Mouse (Mus musculus) gastrocnemius, postnatal 36 days (tissue): ENCODE measurements around the gene Ddx5. TPM values are rescaled to one million over a fixed set of nuclear protein-coding genes. Genes with fewer than 3 reads are reported as not detected.
"Not testable (repeated sequence)": the region's sequence is repeated elsewhere in the genome, so short reads cannot be mapped to it uniquely, and the experiment has no call there.

Source experiments
- DNase-seq, 2 experiments: peaks; one replicate each; pipeline ENCODE4 v3.0.0; 2022
- intact Hi-C: fragments of 180-260 bp; cut with DNase I; formaldehyde crosslinking; loops from one replicate; pipeline ENCODE4 v1.15.1; 2025
- total RNA-seq, 2 experiments: library from RNA; stranded (reverse); gene quantifications; 2 replicates each; pipeline ENCODE4 v1.2.3; 2021

Ddx5 gene
- total RNA-seq, 2 experiments from 2014 or later = 185 to 233 TPM

GRCm38 (mm10) chr11:106793846-106794245 is 4.9 kb upstream of the Ddx5 start:
- intact Hi-C loops = no loop called here
- no peak for DNase-seq

- intact Hi-C loops = no loop called here
- no peak for DNase-seq
Measured at GRCm38 (mm10) chr11:106789649-106790048, 664 bp upstream of the Ddx5 start.

GRCm38 (mm10) chr11:106788026-106788774 is 785 bp downstream of the Ddx5 start:
- peak; percentile 98 for DNase-seq
- intact Hi-C loops = no loop called here

DNA sequence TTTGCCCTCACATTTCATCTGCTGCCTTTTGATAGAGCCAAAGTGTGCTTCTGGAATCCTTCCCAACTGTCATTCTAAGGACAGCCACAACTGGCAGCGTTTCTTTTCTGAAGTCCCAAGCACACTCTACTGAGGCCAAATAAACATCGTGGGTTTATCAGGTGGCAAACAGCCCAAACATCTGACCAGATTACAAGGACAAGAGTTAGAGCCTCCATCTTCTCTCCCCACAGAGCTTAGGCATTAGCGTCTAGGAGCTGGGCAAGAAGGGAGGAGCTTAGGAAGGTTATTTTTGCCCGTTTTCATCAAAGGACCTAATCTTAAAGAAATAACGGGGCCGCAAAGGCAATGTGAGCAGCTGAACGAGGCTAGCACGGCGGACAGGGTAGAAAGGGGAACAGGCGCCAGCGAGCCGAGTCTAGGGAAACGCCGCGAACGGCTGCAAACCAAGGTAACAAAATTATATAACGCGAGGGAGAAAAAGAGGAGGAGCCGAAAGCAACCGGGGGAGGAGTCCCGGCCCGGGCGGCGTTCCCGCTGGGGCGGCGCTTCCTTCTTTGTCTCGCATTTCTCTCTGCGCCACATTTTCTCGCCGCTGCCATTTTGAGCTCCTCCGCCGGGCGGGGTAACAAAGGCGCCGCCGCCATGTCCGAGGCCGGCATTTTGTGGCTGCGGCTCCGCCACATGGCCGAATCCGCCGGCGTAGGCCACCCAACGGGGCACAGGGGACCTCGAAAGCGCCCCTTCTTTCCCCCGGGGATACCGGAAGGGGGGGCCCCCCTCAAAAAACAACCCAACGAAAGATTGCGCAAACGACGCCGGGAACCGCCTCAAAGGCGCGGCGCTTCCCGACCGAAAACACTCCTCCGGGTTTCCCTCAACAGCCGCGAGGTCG is 1.6 kb downstream of the Ddx5 start:
- DNase-seq = peak; percentile 91 to 93
- intact Hi-C loops = no loop called here

DNA sequence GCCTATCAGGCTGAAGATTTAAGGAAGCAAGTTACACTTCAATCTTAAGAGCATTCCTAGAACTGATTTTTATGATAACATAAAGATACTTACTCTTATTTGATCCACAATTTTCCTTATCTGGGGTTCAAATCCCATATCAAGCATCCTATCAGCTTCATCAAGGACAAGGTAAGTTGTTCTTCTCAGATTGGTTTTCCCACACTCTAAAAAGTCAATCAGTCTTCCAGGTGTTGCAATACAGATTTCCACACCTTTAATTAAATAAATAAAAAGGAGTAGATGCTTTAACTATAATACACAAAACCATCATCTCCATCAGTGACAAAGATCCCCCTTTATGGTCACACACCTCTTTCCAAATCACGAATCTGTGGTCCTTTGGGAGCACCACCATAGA is 3.9 kb downstream of the Ddx5 start:
- no peak for DNase-seq
- intact Hi-C loops = no loop called here

DNA sequence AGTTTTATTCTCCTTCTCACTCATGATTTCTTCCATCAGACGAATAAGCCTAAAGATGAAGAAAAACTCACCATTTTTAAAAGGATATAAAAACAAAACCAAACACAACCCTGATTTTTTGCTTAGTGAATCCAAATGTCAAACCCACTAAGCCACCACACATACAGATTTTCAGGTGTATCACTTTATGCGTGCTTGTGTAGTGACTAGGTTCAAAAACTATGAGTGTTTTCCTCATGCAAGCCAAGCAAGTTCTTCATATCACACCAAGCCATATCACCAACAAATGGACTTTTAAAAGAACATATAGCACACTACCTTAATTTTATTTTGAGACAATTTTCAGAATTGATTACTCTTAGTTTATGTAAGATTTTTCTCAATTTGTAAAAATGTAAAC is 4.5 kb downstream of the Ddx5 start:
- intact Hi-C loops = no loop called here
- DNase-seq = no peak

DNA sequence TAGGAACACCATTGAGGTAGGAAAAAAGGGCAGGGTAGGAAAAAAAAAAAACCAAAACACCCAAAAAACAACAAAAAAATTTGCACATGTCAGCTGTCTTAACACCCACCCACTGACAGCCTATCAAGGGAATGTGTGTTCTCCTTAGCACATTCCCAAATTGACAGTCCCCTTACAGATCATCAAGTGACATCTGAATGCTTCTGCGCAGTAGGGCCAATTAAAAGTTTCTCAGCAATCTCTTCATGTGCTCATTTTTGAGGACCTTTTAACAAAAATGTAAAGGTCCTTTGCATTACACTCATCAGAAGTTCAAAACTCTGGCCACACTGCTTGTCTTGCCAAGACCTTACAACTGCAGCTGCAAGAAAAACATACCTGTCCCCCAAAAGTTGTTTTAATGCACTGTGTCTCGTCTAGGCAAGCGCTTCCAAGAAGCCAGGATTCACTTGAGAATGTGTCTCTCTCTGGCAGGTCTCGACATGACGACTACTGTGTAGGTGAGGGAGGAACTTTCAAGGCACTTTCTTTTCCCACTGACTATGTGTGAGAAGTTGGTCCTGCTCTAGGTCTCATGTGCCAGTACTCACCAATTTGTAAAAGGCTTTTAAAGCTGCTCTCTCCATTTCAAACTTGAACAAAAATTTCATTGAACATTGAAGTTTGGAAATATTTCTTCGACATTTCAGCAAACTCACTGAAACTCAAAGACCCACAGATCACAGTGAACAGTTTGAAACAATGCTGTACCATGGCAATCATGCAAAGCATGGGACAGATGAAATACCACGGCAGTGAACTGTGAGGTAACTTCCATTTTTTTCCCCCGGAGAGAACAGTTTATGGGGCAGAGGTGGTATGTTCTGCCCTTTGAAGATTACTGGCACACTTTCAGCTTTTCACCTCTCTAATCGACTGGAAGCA is 5.9 kb downstream of the Ddx5 start:
- intact Hi-C loops = no loop called here
- DNase-seq = no peak

- intact Hi-C loops, DNase-seq: not testable (repeated sequence)
Measured at GRCm38 (mm10) chr11:106782271-106782670, 6.7 kb downstream of the Ddx5 start.

DNA sequence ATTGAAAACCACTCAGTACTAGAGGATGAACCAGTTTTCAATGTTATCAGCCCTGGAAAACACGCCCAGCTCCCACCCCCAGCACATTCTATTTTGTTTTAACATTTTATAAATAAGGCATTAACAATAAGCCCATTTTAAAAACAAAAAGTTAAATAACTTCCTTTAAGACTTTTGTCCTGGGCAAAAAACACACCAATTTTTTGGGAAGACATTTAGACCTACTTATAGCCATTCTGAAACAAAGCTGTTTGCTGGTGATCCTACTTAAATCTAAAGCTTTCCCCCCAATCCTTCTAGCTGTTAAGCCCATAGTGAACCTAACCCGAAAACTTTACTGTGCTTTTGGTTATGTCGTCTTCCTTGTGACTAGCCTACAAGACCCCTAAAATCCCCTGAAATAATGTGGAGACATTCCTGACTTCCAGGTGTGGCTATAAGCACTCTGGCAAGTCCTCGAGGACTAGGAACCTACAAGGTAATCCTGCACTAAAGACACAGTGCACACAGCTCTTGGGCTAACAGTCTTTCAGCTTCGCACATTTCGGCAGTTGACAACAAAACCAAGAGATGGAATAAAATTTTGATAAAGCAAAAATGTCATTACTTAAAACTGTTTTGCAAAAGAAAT is 8.3 kb downstream of the Ddx5 start:
- no peak for DNase-seq
- intact Hi-C loops = no loop called here

DNA sequence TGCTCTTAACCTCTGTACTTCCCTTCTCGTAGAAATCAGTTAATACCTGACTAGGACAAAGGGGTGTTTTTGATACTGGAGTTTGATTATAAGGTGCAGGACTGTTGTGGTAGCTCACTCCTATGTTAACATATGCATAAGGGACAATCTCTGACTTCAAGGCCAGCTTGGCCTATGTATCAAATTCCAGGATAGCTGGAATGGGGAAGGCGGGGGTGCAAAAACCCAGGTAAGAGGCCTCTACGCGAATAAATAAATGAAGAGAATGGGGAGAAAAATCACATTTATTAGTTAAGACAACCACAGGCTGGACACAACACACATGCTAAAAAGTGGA is 8.9 kb downstream of the Ddx5 start:
- DNase-seq = no peak
- intact Hi-C loops = no loop called here

DNA sequence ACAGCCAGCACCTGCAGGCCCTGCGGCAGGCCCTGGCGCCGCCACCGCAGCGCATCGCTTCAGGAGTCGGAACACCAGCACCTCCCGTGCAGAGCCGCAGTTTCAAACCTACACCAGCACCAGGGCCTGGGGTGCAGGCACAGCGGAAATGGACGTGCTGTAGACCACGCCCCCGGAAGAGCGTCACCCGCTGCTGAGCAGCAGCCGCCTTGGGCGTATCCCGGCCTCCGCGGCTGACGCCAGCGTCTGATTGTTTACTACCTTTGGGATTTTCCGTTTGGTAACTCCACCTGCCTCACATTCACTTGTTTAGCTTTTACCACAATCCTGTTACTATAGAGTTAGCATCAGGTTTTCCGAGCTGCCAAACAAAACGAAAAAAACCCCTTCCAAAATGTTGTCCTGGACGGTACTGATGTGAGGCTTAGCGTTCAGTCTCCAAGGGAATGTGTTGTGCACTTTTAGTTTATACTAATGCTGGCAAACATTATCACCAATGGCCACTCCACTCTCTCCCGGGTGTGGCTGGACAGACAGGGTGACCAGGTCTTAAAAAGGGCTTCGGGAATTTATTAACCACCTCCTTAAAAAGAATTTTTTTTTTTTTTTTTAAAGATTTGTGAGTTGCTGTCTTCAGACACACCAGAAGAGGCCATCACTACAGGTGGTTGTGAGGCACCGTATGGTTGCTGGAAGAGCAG is 9.4 kb downstream of the Ddx5 start, which contains the start of gene Polg2:
Polg2 (minus strand) TSS at position 150 of the 701 bp plus-strand sequence.
- intact Hi-C loops = no loop called here
- DNase-seq = peak; percentile 84 to 88

DNA sequence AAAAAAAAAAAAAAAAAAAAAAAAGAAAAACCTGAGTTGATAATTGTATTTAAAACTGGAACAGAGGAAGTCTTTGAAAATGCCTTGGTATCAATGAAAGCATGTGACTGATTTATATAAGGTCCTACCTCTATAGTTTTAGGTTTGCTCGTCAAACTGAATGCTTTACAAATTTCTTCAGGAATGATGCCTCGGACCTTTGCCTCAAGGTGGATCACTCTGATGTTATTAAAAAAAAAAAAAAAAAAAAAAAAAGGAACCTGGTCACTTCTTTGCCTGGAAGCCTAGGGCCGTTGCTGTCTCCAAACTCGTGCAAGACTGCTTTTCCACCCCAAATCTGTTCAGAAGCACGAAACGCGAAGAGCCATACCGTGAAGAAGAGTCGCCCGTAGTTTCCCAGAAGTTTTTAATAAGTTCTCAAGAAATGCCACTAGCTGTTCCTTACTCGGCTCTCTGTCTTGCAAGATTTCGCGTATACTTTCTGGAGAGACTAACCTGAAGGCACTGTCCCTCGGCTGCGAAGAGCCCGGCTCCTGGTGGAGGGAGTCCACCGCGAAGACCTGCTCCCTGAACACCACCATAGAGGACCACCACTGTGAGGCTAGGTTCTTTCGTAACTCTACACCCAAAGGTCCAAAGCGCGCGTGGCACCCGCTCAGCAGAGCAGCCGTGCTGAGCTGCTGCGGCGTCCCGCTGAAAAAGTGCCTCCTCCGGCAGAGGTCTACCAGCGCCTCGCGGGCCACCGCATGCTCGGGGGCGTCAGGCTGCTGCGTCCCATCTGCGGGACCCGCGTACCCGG is 10.2 kb downstream of the Ddx5 start:
- intact Hi-C loops = no loop called here
- DNase-seq = no peak

- DNase-seq = no peak
- intact Hi-C loops = no loop called here
Measured at GRCm38 (mm10) chr11:106778132-106778531, 10.9 kb downstream of the Ddx5 start.

DNA sequence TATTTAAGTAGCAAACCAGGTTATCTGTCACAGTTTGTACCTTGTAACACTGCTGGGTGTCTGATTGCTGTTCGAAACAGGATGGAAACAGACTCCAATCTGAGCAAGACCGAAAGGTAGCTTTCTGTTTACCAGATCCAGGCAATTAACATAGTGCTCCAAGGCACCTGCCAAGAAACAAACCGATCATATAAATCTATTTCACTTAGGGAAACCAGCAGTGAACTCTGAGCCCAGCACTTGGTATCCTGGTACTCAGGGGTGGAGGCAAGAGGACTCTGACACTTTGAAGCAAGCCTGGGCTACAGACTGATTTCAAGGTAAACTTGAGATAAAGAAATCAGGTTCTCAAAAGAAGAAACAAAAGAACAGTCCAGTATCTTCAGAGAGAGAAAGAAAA is 11.6 kb downstream of the Ddx5 start:
- intact Hi-C loops = no loop called here

DNA sequence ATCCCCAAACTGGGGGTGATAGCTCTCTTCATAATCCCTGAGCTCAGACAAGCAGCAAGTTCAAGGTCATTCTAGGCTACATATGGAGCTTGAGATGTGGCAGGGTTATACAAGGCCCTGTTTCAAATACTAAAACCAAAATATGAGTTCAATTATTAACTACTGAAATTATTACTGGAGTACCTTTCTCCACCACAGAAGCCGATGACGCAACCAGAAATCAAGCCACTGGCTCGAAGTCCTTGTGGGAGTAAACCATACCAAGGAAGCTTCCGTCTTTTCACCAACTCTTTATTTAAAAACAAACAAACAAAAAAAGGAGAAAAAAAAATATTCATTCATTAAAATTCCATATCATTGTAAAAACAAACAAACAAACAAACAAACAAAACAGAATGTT is 12.0 kb downstream of the Ddx5 start:
- no peak for DNase-seq
- intact Hi-C loops = no loop called here

More for the DNA sequence above, 11.6 kb downstream of the Ddx5 start:
- no peak for DNase-seq

GRCm38 (mm10) chr11:106773061-106773460 is 15.9 kb downstream of the Ddx5 start:
- DNase-seq = no peak
- intact Hi-C loops = no loop called here

- no peak for DNase-seq
- intact Hi-C loops = no loop called here
Measured at GRCm38 (mm10) chr11:106770195-106770974, 18.6 kb downstream of the Ddx5 start.

DNA sequence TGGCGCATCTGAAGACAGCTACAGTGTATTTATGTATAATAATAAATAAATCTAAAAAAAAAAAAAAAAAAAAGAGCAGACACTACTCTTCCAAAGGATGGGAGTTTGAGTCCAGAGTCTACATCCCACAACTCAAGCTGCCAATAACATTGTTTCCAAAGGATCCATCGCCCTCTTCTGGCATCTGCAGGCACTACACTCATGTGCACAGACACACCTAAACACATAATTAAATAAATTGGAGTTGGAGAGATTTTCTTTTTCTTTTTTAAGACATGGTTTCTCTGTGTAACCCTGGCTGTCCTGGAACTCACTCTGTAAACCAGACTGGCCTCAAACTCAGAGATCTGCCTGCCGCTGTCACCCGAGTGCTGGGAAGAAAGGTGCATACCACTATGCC is 21.5 kb downstream of the Ddx5 start:
- no peak for DNase-seq
- intact Hi-C loops = no loop called here
